Mouse (Mus musculus) liver, embryonic 14.5 days (tissue): Measurements from ENCODE around the gene Ephx4.

ENCODE experiments used
- CTCF ChIP-seq: IDR thresholded peaks from 2 replicates; pipeline ENCODE4 v1.5.1; 2016; ENCODE audit warnings: antibody characterized with exemption, low read depth, control low read depth
- EP300 ChIP-seq: IDR thresholded peaks from 2 replicates; pipeline ENCODE4 v1.6.1; 2016; ENCODE audit warnings: antibody characterized with exemption, low read depth

GRCm38 (mm10) chr5:107359395-107360053, 43.0 kb upstream of the Ephx4 start:
- TF ChIP-seq CTCF (no peak), EP300 (no peak)
